Mouse (Mus musculus) induced T-regulatory cell, adult 2 months (primary cell): ENCODE measurements around the gene Pmpca.
A peak's percentile ranks its signal among the peaks of the same experiment; 100 is the strongest.

Source experiments
- DNase-seq: peaks from one replicate; pipeline ENCODE4 v3.0.0-alpha.2; 2012; ENCODE audit warnings: low read depth

Pmpca gene

GRCm38 (mm10) chr2:26434791-26435572 lies 45.8 kb downstream of the Pmpca start:
- DNase-seq: no peak

- DNase-seq: no peak
Measured at GRCm38 (mm10) chr2:26437221-26437620, 48.1 kb downstream of the Pmpca start.

GRCm38 (mm10) chr2:26438373-26438772 lies 49.2 kb downstream of the Pmpca start:
- DNase-seq: no peak

- DNase-seq: no peak
Measured at GRCm38 (mm10) chr2:26439671-26440070, 50.5 kb downstream of the Pmpca start.

DNA sequence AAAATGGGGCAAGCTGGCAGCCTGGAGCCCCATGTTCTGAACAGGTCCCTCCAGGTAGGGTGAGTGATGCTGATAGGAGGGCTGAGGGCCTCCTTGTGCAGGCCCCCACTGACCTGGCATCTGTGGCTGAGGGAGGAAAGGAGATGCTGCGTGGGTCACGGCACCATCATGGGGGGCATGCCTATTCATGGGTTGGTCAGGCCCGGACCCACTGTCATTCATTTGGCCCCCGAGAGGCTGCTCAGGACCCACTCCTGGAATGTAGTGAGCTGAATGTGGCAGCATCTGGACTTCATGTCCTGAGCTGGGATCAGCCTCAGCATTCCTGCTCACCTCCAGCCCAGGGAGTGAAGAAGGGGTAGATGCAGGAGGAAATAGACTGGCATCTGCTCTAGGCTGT lies 52.1 kb downstream of the Pmpca start:
- DNase-seq: no peak

GRCm38 (mm10) chr2:26441688-26442087 lies 52.5 kb downstream of the Pmpca start:
- no peak for DNase-seq

- no peak for DNase-seq
Measured at GRCm38 (mm10) chr2:26442843-26443242, 53.7 kb downstream of the Pmpca start.

GRCm38 (mm10) chr2:26443876-26444275 lies 54.7 kb downstream of the Pmpca start:
- DNase-seq: no peak

DNA sequence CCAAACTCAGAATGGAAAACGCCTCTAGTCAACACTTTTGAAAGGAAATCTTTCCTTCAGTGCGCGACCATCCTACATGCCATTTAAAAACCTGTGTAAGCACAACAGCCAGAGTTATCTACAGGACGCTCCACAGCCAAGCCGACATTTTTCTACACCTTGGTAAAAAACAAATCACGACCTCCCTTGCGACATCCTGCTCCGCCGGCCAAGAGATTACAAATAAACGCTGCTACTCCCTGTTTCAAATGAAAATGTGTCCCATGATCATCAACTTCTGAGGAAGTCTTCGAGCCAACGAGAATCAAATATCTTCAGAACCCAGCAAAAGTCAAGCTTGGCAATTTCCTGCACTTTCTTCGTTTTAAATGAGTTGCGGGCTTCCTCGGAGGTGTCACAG lies 55.2 kb downstream of the Pmpca start:
- DNase-seq: no peak

DNA sequence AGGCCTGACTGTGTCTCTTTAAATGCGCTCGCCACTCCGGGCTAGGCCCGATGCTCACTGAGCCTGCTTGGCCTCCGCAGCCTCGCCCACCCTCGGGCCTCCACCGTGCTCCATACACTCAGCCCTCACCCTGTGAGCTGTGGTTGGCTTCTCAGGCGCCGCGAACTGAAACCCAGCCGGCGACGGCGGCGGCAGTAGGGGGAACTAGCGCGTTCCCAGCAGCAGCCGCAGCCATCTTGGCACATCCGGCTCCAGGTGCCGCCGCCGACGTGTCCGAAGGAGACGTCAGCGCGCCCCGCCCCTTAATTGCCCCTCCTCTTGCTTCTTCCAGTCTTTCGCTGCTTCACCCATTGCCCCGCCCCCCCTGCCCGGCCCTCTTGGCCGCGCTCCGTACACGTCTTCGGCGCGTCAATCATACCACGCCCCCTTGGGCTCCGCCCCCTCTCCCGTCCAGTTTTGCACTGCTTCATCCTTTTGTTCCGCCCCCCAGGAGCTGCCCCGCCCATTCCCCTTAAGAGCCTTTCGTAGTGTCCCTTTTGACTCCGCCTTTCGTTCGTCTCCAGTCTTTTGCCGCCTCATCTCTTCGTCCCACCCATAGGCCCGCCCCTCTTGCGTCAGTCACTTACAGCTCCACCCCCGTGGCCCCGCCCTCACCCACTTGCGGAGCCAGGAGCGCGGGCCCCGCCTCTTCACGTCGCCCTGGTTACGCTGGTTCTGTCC lies 56.0 kb downstream of the Pmpca start, which contains the start of gene Sec16a:
Gene Sec16a, minus strand, starts transcription at position 271 of the 720 bp plus-strand sequence.
- peak; percentile 100 for DNase-seq

- no peak for DNase-seq
Measured at GRCm38 (mm10) chr2:26445666-26446445, 56.7 kb downstream of the Pmpca start.

DNA sequence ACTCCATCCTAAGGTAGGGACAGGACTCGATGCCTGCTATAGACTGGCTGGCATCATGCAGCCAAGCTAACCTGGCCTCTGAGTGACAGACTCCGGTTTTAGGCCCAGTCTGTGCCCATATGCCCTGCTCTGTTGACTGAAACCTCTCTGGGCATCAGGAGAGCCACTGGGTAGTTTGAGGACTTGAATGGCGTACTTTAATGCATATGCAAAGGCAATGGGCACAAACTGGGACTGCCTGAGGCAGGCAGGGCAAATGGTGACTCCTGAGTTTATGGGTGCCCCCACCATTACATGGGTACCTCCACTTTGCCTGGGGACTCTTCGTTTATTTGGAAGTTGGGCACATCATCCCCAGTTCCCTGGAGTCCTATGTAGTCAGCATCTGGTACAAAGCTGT lies 57.5 kb downstream of the Pmpca start:
- DNase-seq: no peak
